Mouse (Mus musculus) kidney, adult 2 months (tissue): Measurements from ENCODE around the gene Tm9sf4. TPM values are rescaled to one million over a fixed set of nuclear protein-coding genes. Genes with fewer than 3 reads are reported as not detected.

Source experiments
- DNase-seq: peaks from one replicate; pipeline ENCODE4 v3.0.0; 2021
- H3K27ac ChIP-seq: fragments of 200-500 bp; 2 replicates; pipeline ENCODE4 v1.5.1; 2012; ENCODE audit warnings: low read depth, low read length, control low read depth, inconsistent platforms; ENCODE audit not compliant: insufficient read depth
- H3K27me3 ChIP-seq: fragments of 200-500 bp; replicated peaks from 2 replicates; pipeline ENCODE4 v1.6.1; 2012; ENCODE audit warnings: mild to moderate bottlenecking, moderate library complexity, low read length, inconsistent platforms; ENCODE audit not compliant: control insufficient read depth, insufficient read depth
- H3K36me3 ChIP-seq: fragments of 200-500 bp; 2 replicates; pipeline ENCODE4 v1.6.1; 2012; ENCODE audit warnings: mild to moderate bottlenecking, moderate library complexity, low read length, inconsistent platforms; ENCODE audit not compliant: control insufficient read depth, insufficient read depth
- H3K4me1 ChIP-seq: fragments of 200-500 bp; 2 replicates; pipeline ENCODE4 v1.6.1; 2011; ENCODE audit warnings: low read length; ENCODE audit not compliant: control insufficient read depth, insufficient read depth
- H3K4me3 ChIP-seq: fragments of 200-500 bp; 2 replicates; pipeline ENCODE4 v1.5.1; 2011; ENCODE audit warnings: mild to moderate bottlenecking, low read depth, low read length, control low read depth; ENCODE audit not compliant: insufficient read depth
- CTCF ChIP-seq: fragments of 200-500 bp; conservative IDR thresholded peaks from 2 replicates; pipeline ENCODE4 v1.5.1; 2011; ENCODE audit warnings: low read depth, mild to moderate bottlenecking, control low read depth, low read length, moderate library complexity, mixed read lengths; ENCODE audit not compliant: insufficient read depth, insufficient read length
- POLR2A ChIP-seq: fragments of 200-500 bp; IDR thresholded peaks from one replicate; pipeline ENCODE4 v1.6.1; 2011; ENCODE audit warnings: low read depth, low read length, control low read depth
- WGBS: fragments of 180-500 bp; shearing (Covaris S2); methylation state at CpG from one replicate; pipeline ENCODE4 v1.1.7; 2018; 5-methylcytosine and 5-hydroxymethylcytosine counted together
- polyA plus RNA-seq: library from polyadenylated mRNA; depleted of rRNA; stranded (reverse); fragments of >200 nt; gene quantifications from 2 replicates; pipeline ENCODE4 v1.2.3, GENCODE M21; 2012

Tm9sf4 gene
- polyA plus RNA-seq, 1 experiment = 46.0 TPM

DNA sequence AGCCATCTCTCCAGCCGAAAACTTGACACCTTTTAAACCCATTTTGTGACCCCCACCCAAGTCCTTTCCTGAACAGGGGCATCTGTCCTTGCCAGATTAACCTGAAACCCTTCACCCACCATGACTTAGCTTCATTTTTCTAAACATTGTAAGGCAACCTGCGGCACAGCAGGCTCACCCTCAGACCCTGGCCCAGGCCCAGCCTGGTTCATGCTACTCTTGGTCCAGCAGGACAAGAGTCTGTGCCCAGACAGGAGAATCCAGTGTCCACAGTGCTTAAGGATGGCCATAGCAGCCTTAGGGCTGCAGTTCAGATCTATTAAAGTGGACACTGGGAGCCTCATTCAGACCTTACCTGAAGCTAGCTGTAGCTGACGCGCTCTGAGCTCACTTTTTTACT lies 52.2 kb downstream of the Tm9sf4 start:
- no peak for TF ChIP-seq CTCF
- no peak for TF ChIP-seq POLR2A
- 89% methylated on average over 4 of the region's 4 CpGs for WGBS
- no peak overlapping the region for H3K27ac ChIP-seq

DNA sequence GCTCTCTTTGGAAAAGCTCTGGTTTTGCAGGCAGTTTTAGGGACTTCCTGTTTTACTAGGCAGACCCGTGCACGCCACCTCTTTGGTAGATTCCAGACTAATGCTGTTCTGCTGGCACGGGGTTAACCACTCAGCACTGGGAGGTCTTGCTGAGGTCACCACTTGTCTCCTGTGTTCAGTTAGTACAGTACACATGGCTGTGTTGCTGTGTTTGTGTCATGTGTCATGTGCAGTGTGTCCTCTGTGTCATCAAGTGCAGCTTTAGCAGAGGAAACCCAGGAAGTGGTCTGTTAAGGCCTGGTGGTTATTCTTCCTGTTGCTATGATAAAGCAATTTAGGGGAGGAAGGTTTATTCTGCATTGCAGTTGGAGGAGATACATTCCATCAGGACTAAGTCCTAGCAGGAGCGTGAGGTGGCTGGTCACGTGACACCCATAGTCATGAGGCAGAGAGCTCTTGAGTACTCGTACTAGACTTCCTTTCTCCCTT lies 53.7 kb downstream of the Tm9sf4 start:
- TF ChIP-seq POLR2A (no peak), CTCF (no peak)
- no peak for DNase-seq
- no peaks in the 10 kb centered on the region for H3K27me3 ChIP-seq
- no peak overlapping the region for H3K27ac ChIP-seq
- H3K36me3 ChIP-seq = no peaks in the 10 kb centered on the region
- no peaks in the 10 kb centered on the region for H3K4me1 ChIP-seq
- whole genome bisulfite sequencing = 56% methylated on average over 6 of the region's 6 CpGs
- H3K4me3 ChIP-seq = no peak overlapping the region

More for the DNA sequence above, 52.2 kb downstream of the Tm9sf4 start:
- no peak for DNase-seq
- no peaks in the 10 kb centered on the region for H3K36me3 ChIP-seq
- no peaks in the 10 kb centered on the region for H3K4me1 ChIP-seq
- no peak overlapping the region for H3K4me3 ChIP-seq
- H3K27me3 ChIP-seq = no peaks in the 10 kb centered on the region

GRCm38 (mm10) chr2:153215421-153215820 lies 54.3 kb downstream of the Tm9sf4 start:
- Histone ChIP-seq H3K27me3 (no peaks in the 10 kb centered on the region), H3K4me3 (no peak overlapping the region), H3K4me1 (no peaks in the 10 kb centered on the region), H3K36me3 (no peaks in the 10 kb centered on the region), H3K27ac (no peak overlapping the region)
- DNase-seq = no peak
- 87% methylated on average over 4 of the region's 4 CpGs for WGBS
- TF ChIP-seq CTCF = no peak
- TF ChIP-seq POLR2A = no peak

DNA sequence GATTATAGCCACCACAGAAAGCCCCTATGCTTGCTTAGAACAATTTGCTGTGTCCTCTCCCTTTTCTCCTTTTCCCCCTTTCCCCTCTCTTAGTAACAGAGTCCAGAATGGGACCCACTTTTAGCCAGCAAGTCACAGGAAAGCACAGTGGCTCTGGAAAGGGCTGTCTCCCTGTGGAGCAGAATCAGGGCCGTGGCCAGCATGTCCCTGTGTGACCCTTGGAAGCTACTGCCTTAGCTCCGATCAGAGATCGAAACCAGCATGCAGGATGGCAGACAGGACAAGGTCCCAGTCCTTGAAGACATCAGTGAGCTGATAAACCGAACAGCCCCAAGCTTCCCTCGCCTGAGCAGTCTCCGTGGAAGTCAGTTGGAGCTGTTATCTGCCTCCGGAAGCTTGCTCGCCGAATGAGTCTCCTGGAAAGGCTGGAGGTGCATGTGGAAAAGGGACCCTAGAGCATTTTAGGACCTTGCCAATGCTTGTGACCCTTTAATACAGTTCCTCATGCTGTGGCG lies 56.8 kb downstream of the Tm9sf4 start:
- Histone ChIP-seq H3K36me3 (no peaks in the 10 kb centered on the region), H3K27me3 (no peaks in the 10 kb centered on the region), H3K4me3 (no peak overlapping the region), H3K27ac (no peak overlapping the region), H3K4me1 (no peaks in the 10 kb centered on the region)
- DNase-seq = no peak
- TF ChIP-seq POLR2A (no peak), CTCF (no peak)
- WGBS = 84% methylated on average over 10 of the region's 10 CpGs

- Histone ChIP-seq H3K4me3 (no peak overlapping the region), H3K27me3 (no peaks in the 10 kb centered on the region), H3K4me1 (no peaks in the 10 kb centered on the region), H3K27ac (no peak overlapping the region), H3K36me3 (no peaks in the 10 kb centered on the region)
- no peak for TF ChIP-seq POLR2A
- no peak for TF ChIP-seq CTCF
- WGBS = 80% methylated on average over 3 of the region's 3 CpGs
- no peak for DNase-seq
These were observed 57.4 kb downstream of the Tm9sf4 start for GRCm38 (mm10) chr2:153218516-153218915.

GRCm38 (mm10) chr2:153221620-153222019 lies 60.5 kb downstream of the Tm9sf4 start:
- Histone ChIP-seq H3K27ac (no peak overlapping the region), H3K4me1 (no peaks in the 10 kb centered on the region), H3K4me3 (no peak overlapping the region), H3K27me3 (no peaks in the 10 kb centered on the region), H3K36me3 (no peaks in the 10 kb centered on the region)
- TF ChIP-seq CTCF (no peak), POLR2A (no peak)
- 93% methylated on average over 4 of the region's 4 CpGs for WGBS
- DNase-seq = no peak

- Histone ChIP-seq H3K4me1 (no peaks in the 10 kb centered on the region), H3K27me3 (no peaks in the 10 kb centered on the region), H3K27ac (no peak overlapping the region), H3K36me3 (no peaks in the 10 kb centered on the region), H3K4me3 (no peak overlapping the region)
- TF ChIP-seq POLR2A (no peak), CTCF (no peak)
- no peak for DNase-seq
These were observed 61.0 kb downstream of the Tm9sf4 start for GRCm38 (mm10) chr2:153222130-153222529.
